Mouse (Mus musculus) lung, adult 18-20 months (tissue): ENCODE data around the gene Icam1.
A peak's percentile ranks its signal among the peaks of the same experiment; 100 is the strongest.

Experiments
- DNase-seq, 2 experiments: peaks; one replicate each; pipeline ENCODE4 v3.0.0; 2022; ENCODE audit warnings: mixed read lengths in 2 of 2

Icam1 gene

DNA sequence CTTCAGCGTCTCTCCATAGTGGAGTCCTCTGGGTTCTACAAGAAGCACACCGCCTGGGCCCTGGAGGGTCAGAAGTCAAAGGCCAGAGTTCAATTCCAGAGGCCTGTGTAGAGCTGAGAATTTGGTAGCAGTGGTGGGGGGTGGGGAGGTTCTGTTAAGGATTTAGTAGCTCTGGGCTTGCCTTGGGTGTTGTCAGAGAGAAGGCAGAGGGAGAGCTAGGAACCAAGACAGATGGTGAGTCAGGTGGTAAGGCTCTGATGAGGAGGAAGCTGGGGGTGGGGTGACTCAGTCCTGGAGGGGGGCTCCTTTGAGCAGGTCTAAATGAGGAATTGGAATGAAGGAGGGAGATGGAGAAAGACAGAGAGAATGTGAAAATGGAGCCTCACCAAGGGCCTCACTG lies 47.1 kb downstream of the Icam1 start:
- DNase-seq = no peak

DNA sequence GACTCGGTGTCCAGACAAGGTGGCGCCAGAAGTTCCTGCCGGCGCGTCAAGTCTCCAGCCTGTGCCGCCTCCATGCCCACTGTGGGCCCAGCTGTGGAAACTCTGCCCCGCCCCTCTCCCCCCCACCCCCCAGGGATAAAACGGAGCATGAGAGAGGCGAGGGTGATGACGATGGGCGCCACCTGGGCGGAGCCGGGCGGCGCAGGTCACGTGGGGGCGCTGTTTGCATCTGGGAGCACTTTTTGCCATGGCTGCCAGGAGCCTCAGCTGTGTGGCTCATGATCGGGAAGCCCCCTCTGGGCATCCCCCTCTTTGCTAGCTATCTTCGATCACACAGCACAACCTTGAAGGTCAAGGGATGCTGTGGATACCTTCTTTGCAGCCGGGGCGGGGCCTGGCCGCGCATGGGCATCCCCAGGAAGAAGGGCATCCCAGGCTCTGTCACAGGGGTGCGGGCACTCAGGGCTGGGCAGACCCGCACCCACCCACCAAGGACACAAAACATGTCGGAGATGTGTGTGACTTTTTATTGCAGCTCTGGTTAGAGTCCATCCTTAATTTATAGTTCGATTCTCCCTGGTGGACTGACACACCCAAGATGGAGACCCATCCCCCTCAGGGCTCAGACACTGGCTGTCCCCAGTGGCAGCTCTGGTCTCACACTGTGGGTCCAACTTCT lies 51.4 kb downstream of the Icam1 start, which contains the start of gene Zglp1:
Zglp1 (minus strand) TSS at position 88 of the 679 bp plus-strand sequence.
- no peak for DNase-seq

GRCm38 (mm10) chr9:21072641-21073040 lies 56.9 kb downstream of the Icam1 start:
- no peak for DNase-seq

DNA sequence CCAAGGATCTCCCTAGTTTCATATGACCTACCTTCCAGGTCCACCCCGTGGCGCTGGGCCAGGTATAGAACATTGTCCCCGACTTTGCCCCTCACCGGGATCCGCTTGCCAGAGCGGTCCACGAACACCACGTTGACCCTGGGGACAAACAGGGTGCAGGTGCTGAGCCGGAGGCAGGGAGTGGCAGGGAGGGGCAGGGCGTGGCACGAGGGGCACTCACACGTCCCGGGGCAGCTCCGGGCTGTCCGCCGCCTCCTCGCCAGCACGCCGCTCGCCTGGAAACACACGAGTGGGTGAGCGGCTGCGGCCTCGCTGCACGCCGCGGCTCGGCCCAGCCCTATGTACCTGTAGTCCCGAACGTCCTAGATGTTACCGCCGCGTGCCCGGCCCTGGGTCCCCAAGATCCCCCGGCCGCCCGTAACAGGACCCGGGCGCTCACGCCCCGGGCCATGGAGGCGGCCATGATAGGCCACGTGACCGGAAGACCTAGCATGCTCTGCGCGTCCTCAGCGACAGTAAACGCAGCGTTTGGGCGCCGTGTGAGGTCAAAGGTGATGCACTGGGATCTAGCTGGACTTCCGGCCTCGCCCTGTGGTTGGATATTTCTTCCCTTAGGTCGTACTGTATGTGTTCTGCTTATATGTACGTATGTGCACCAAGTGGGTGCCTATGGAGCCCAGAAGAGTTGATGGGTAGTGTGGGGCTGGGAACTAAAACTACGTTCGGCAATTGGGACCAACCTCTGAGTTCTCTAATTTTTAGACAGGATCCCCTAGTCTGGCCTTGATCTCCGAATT lies 57.5 kb downstream of the Icam1 start, which contains the start of the genes Gm49373 and Fdx1l:
Gm49373 (minus strand) TSS at position 53 of the 797 bp plus-strand sequence.
Fdx1l (minus strand) TSS at position 571 of the 797 bp plus-strand sequence.
- peak; percentile 89 to 93 for DNase-seq

DNA sequence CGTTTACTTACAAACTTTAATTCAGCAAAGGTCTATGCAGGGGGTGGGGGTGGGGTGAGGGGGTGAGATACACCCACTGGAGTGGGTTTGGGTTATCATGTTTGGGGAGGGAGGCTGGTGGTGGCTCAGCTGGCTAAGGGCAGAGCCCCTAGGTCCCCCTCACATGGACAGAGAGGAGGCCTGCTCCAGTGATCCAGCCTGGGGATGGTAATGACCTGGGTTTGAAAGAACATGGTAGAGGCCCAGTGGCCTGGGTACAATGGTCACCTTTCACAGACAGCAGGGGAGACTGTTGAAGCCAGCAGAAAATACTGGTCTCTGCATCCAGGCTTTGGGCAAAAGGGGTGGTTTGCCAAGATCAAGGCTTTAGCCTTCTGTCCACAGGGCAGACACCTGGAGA lies 58.4 kb downstream of the Icam1 start:
- no peak for DNase-seq

DNA sequence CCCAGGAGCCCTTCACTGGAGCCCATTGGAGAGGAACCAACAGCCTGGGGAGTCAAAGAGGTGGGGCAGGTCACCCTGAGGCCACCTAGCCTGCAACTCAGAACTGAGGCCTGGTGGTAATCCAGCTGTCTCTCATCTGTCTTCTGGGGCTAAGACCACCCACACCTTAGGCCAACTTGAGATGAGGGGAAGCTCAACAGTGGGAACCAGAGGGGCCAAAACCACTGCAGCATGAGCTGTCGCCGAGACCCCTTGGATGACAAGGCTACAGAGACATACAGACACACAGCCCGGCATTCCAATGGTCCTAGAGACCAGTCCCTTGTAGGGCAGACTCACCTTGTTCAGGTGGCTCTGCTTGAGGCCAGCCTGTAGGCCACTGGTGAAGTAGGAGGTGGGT lies 59.8 kb downstream of the Icam1 start:
- no peak for DNase-seq
